Mouse (Mus musculus) erythroblast, embryonic 14.5 days (primary cell): ENCODE data around the gene Slc26a1.

Experiments used
- GATA1 ChIP-seq: IDR thresholded peaks from 2 replicates; pipeline ENCODE4 v1.6.1; 2012; ENCODE audit warnings: low read length, inconsistent platforms, mixed read lengths
- TAL1 ChIP-seq: IDR thresholded peaks from 3 replicates; pipeline ENCODE4 v1.6.1; 2012; ENCODE audit warnings: low read length, inconsistent platforms, mixed read lengths

DNA sequence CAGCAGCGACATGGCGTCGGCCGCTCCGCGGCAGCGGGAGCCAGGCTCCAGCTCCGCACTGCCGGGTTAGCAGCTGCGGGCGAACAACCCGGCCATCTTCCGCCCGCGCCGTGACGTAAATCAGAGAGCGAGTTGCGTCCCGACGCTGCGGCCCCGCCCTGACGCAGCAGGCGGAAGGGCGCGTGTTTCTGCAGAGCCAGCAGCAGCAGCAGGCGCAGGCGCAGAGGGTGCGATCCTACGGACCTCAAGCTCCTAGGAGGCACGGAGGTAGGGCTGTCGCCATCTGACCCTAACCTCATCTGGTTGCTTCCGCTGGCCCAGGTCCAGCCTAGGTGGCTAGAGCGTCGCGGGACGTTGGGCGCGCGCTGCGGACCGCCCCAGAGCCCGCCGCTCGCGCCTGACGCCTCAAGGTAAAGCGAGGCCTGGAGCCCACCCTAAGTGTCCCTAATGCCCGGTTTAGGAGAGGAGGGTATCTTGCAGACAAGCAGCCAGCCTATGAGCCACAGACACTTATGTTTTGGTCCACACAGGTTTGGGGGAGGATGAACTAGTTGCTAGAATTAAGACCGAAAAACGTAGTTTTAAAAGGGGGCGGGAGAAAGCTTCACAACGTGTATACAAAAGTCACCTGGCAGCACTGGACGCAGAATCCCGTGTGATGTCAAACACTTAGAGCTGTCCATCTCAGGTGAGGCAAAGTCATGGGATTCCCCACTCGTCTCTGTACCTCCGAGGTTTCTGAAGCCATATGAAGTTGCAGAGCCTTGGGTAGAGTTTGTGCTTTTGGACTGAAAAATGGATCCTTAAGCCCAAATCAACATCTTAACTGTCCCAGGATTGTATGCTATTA is 45.5 kb downstream of the Slc26a1 start, which contains the start of the genes Gak and Tmem175:
- TF ChIP-seq TAL1 (no peak), GATA1 (no peak)
